Mouse (Mus musculus): Measurements from ENCODE around the gene Sema4c.

Gene Sema4c

DNA sequence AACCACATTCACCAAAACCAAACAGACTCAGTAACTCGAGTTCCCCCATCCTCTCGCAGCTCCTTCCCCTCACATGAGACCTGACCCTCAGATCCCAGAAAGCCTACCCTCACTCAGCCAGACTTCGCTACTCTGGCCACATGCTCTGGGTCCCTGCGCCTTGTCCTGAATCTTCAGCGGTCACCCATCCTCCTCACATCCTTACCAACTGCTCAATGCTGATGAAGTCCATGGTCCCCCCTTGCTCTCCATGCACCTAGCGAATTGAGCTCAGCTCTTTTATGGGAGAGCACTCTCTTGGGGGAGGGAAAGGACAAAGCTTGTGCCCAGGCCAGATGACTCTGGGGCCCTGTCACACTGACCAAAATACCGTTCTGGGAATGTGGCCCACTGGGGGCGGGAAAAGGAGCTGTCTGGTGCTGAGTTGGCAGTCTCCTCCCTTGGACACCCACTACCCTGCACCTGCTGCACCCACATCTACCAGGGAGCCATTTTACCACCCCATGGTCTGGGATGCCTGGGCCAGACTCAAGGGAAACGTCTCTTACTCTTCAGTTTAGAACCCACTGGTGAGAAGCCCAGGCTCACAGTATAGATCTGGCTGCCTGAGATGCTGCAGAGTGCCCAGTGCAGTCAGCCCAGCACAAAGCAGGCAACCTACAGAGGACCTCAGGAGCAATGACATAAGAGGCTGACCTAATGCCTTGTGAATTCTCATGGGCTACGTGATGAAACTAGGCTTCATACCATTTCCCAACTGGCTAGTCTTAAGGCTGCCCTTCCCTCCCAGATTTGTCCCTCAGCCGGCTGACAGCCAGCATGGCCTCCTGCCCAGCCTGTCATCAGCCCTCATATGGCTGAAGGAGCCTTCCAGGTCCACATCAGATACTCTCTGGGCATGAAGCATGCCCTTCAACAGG, 22.4 kb downstream of the Sema4c start:
- DNase-seq (ENCODE audit: low read depth, low spot score): no peak

- DNase-seq (ENCODE audit: low read depth, low spot score): no peak
Observed at GRCm38 (mm10) chr1:36534595-36535058, 23.5 kb downstream of the Sema4c start.

DNA sequence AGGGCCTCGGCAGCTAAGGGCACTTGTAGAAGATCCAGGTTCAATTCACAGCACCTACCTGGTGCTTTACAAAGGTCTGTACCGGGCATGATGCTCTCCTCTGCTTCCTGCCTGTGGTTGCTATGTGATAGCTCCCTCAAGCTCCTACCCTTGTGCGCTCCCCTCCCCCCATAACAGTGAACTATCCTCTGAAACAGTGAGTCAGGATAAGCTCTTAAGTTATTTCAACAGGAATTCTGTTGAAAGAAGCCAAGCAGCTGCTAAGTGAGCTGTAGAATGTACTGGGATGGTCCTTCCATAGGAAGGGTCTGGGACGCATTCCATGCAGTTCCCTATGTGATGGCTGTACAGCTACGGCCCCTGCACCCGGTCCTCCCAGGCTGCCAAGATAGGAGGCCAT, 24.6 kb downstream of the Sema4c start:
- DNase-seq (ENCODE audit: low read depth, low spot score): no peak

GRCm38 (mm10) chr1:36531461-36531860, 26.7 kb downstream of the Sema4c start:
- no peak for DNase-seq (ENCODE audit: low read depth, low spot score)

DNA sequence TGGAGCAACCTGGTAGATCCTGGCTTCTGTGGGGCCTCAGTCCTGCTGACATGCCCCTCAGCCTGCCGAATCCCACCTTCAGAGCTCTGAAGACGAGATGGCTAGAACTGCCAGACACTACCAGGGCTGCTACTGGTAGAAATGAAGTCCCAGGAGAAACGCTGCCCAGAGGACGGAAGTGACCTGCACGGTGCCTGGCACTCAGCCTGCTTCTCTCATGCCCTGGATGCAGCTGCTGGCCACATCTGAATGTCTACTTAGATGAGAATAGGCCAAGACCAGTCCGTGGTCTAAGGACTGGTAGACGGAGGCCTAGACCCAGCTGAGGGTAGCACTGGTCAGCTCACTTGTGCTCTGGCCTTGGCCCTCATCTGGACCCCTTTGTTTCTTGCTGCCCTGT, 27.2 kb downstream of the Sema4c start:
- no peak for DNase-seq (ENCODE audit: low read depth, low spot score)

- DNase-seq (ENCODE audit: low read depth, low spot score): no peak
Observed at GRCm38 (mm10) chr1:36530485-36530884, 27.7 kb downstream of the Sema4c start.

DNA sequence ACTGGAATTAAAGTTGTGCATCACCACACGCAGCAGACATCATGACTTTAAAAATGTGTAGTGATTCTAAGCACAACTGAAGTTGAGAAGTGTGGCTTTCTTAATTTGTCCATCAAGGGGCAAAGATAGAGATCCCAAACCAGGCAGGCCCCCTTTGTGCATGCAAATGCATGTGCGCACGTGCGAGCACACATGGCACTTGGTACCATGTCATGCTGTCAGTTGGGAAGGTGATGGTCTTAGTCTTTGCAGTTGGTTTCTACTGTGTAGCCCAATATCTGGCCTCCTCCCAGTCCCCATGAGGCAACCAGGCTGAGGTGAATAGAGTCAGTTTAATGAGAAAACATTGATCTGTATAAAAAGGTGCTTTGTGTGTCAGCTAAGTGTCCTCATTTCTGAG, 28.3 kb downstream of the Sema4c start:
- no peak for DNase-seq (ENCODE audit: low read depth, low spot score)

- DNase-seq (ENCODE audit: low read depth, low spot score): no peak
Observed at GRCm38 (mm10) chr1:36529274-36529673, 28.9 kb downstream of the Sema4c start.

DNA sequence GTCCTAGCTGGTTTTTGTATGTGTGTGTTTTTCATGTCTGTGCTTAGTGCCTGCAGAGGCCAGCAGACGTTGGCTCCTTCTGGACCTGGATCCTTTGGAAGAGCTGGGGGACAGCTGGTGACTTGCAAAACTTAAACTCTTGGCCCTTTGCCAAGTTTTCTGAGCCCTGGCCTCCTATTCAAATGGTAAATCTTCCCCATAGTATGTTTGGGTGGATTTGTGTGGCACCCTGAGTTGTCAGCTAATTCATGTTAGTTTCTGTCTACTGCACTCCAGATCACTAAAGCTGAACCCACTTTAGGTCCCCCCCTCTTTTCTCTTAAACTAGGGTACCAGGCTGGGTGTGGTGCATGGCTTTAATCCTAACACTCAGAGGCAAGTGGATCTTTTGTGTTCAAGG, 29.8 kb downstream of the Sema4c start:
- peak; percentile 69 for DNase-seq (ENCODE audit: low read depth, low spot score)

- no peak for DNase-seq (ENCODE audit: low read depth, low spot score)
Observed at GRCm38 (mm10) chr1:36526903-36527302, 31.2 kb downstream of the Sema4c start.

DNA sequence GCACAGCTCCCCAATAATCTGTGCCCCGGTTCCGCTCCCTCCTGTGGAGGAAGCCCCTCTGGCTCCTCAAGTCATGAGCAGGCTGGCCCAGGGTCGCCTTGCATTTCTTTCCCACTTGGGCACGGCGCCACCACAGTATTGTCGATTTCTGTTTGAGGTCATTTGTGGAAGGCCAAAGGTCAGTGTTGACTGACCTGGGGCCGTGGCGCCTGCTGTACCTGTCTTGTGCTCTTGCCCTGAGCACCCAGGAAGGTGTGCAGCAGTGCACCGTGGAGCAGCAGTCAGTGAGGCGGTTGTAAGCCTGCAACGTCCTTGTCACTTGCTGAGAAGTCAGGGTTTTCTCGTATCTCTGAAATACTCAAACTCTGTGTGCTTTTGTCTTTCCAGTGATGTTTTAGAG, 32.4 kb downstream of the Sema4c start:
- DNase-seq (ENCODE audit: low read depth, low spot score): no peak

- DNase-seq (ENCODE audit: low read depth, low spot score): no peak
Observed at GRCm38 (mm10) chr1:36524058-36524457, 34.1 kb downstream of the Sema4c start.

GRCm38 (mm10) chr1:36523332-36524013, 34.7 kb downstream of the Sema4c start:
- no peak for DNase-seq (ENCODE audit: low read depth, low spot score)

- no peak for DNase-seq (ENCODE audit: low read depth, low spot score)
Observed at GRCm38 (mm10) chr1:36522210-36522609, 35.9 kb downstream of the Sema4c start.

DNA sequence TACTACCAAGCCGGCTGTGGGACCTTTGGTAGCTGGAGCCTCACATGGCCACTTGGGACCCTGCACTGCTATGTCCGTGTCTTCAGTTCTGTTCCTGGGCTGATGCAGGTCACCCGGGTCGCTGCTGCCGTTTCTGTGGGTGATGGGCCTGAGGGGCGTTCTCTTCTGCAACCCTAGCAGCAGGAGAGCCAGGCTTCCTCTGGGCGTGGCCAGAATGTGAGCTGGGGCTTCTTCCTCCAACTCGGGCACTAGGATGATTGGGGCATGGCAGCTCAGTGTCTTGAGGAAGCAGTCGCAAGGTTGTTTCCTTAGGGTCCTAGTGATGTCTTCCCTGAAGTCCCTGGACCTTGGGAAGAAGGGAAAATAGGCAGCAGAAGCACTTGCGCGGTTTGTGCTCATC, 38.5 kb downstream of the Sema4c start:
- DNase-seq (ENCODE audit: low read depth, low spot score): peak; percentile 45

DNA sequence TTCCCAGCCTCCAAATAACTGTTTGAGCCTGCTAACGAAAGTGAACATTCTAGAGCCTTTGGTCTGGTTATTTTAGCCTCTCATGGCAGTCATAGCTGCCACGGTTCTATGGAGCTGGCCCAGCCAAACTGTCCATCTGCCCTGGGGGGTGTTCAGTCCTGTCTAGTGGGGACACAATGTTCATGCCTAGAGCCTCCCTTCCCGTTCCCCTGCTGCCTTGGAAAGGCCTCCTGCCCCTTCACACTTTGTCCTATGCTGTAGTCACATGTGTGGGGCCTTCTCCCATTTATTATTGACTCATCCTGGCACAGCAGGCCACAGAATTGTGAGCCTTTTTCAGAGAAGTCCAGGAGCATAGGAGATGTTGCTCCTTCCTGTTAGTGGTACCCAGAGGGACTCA, 39.9 kb downstream of the Sema4c start:
- no peak for DNase-seq (ENCODE audit: low read depth, low spot score)

DNA sequence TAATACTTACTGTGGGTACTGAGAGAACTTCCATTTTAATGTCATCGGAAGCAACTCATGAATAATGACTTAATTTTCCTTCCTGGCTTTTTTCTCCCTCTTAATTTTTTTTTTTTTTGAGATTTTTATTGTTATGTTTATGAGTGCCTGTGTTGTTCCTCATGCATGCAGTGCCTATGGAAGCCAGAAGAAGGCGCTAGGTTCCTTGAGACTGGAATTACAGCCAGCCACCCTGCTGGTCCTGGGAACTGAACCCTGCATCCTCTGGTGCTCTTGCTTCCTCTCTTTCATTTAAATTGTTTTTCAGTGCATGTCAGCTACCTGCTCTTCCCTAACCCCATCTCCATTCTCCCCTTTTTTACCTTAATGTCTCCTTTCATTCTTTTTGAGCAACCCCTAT, 44.4 kb downstream of the Sema4c start:
- peak; percentile 87 for DNase-seq (ENCODE audit: low read depth, low spot score)

DNA sequence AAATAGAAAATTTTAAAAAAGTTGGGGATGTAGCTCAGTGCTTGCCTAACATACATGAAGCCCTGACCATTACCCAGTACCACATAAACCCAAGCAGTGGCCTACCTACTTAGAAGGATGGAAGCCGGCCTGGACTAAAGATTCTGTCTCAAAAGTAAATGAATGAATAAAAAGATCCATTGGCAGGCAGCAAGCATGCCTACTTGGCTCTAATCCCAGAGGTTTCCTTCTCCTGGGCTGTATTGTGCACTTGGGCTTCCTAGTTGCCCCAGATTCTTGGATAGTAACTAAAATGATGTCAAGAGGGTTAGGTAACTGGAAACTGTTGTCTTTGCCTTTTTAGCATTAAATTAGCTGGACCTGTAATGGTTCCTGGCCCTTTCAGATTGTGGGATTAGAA, 44.8 kb downstream of the Sema4c start:
- DNase-seq (ENCODE audit: low read depth, low spot score): no peak

GRCm38 (mm10) chr1:36512966-36513280, 45.2 kb downstream of the Sema4c start:
- no peak for DNase-seq (ENCODE audit: low read depth, low spot score)

DNA sequence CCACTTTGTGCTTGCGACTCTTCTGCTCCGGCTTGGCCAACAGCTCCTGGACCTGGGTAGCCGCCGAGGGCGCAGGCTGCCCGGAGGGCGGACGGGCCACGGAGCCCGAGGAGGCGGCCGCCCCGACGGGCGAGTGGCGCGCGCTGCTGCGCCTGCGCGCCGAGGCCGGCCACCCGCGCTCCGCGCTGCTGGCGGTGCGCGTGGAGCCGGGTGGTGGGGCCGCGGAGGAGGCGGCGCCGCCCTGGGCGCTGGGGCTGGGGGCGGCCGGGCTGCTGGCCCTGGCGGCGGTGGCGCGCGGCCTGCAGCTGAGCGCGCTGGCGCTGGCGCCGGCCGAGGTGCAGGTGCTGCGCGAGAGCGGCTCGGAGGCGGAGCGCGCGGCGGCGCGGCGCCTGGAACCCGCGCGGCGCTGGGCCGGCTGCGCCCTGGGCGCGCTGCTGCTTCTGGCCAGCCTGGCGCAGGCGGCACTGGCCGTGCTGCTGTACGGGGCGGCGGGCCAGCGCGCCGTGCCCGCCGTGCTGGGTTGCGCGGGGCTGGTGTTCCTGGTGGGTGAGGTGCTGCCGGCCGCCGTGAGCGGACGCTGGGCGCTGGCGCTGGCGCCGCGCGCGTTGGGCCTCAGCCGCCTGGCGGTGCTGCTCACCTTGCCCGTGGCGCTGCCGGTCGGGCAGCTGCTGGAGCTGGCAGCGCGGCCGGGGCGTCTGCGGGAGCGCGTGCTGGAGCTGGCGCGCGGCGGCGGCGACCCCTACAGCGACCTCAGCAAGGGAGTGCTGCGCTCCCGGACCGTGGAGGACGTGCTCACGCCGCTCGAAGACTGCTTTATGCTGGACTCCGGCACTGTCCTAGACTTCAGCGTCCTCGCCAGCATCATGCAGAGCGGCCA, 45.8 kb downstream of the Sema4c start:
- DNase-seq (ENCODE audit: low read depth, low spot score): no peak

DNA sequence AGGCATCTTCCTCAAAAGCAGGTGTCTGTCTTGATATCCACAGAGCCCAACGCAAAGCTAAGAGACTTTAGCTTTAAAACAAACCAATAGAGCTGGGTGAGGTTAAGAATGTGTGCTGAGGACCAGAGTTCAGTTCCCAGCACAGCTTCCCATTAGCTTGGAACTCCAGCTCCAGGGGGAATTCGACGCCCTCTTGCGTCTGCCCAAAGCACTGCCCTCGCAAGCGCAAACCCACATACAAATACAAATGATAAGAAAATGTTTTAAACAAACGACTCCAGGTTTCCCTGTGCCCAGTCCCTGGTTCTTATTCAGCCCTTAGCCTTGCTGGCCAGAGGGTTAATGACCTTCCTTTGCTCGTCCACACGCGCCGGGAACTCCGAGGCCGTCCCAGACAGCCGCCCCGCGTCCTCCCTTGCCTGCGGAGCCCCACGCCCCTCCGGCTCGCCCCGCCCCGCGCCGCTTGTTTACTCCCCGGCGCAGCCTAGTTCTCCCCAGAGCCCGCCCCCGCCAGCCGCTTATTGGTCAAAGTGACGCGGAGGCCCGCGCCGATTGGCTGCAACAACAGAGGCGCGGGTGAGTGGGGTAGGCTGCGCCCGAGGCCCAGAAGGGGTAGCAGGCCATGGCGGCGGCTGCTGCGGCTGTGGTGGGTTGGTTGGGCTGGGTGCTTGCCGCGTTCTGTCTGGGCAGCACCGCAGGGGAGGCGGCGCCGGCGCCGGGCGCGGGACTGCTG, 46.7 kb downstream of the Sema4c start, which contains the start of gene Cnnm3:
Gene Cnnm3, plus strand, starts transcription at position 579 of the 733 bp plus-strand sequence.
- DNase-seq (ENCODE audit: low read depth, low spot score): peak; percentile 98
